Mouse (Mus musculus) bone marrow, adult 2 months (tissue): ENCODE results near the gene Foxr1. TPM values are rescaled to one million over a fixed set of nuclear protein-coding genes. Genes with fewer than 3 reads are reported as not detected.
A peak's percentile ranks its signal among the peaks of the same experiment; 100 is the strongest.

ENCODE experiments used
- H3K27ac ChIP-seq: fragments of 200-500 bp; 2 replicates; pipeline ENCODE4 v1.5.1; 2012; ENCODE audit warnings: low read depth, mild to moderate bottlenecking, control low read depth, inconsistent platforms, low read length; ENCODE audit not compliant: control insufficient read depth, poor library complexity, insufficient read depth
- H3K4me1 ChIP-seq: fragments of 200-500 bp; 2 replicates; pipeline ENCODE4 v1.6.1; 2011; ENCODE audit warnings: low read length; ENCODE audit not compliant: control insufficient read depth, insufficient read depth
- H3K4me3 ChIP-seq: fragments of 200-500 bp; replicated peaks from 2 replicates; pipeline ENCODE3; 2011; ENCODE audit warnings: mild to moderate bottlenecking, low read depth, low read length, control low read depth; ENCODE audit not compliant: control insufficient read depth
- CTCF ChIP-seq: fragments of 200-500 bp; IDR thresholded peaks from 2 replicates; pipeline ENCODE4 v1.5.1; 2011; ENCODE audit warnings: low read length, control low read depth; ENCODE audit not compliant: control insufficient read depth, insufficient read depth
- POLR2A ChIP-seq: fragments of 200-500 bp; IDR thresholded peaks from 2 replicates; pipeline ENCODE4 v1.6.1; 2011; ENCODE audit warnings: low read depth, mild to moderate bottlenecking, control low read depth, low read length, borderline replicate concordance; ENCODE audit not compliant: control insufficient read depth
- WGBS: fragments of 180-500 bp; shearing (Covaris S2); methylation state at CpG from one replicate; pipeline ENCODE4 v1.1.7; 2018; 5-methylcytosine and 5-hydroxymethylcytosine counted together
- polyA plus RNA-seq: library from polyadenylated mRNA; stranded (reverse); fragments of >200 nt; gene quantifications from 2 replicates; pipeline ENCODE4 v1.2.4, GENCODE M21; 2011; ENCODE audit warnings: low replicate concordance; ENCODE audit not compliant: missing spikeins, insufficient read depth, insufficient read length

Foxr1 gene
- polyA plus RNA-seq, 1 experiment = not detected

DNA sequence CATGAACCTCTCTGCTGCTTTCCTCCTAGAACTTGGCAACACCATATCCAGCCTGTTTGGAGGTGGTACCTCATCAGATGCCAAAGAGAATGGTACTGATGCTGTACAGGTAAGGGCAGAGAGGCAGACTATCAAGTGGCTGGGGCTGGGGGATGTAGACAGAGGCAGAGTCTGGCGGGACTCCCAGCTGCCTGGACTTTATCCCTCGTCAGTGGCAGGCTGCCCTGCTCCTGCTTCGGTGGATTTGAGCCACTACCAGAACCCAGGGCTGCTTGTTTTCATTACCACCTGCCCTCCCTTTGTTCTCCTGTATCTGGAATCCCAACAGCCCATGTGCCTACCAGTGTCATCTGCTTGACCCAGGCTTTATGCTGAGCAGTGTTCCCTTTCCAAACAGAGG is 53.7 kb downstream of the Foxr1 start:
- no peak overlapping the region for H3K4me3 ChIP-seq
- no peaks in the 10 kb centered on the region for H3K4me1 ChIP-seq
- no peak overlapping the region for H3K27ac ChIP-seq
- WGBS = 73% methylated on average over 3 of the region's 3 CpGs
- TF ChIP-seq CTCF (no peak), POLR2A (no peak)

DNA sequence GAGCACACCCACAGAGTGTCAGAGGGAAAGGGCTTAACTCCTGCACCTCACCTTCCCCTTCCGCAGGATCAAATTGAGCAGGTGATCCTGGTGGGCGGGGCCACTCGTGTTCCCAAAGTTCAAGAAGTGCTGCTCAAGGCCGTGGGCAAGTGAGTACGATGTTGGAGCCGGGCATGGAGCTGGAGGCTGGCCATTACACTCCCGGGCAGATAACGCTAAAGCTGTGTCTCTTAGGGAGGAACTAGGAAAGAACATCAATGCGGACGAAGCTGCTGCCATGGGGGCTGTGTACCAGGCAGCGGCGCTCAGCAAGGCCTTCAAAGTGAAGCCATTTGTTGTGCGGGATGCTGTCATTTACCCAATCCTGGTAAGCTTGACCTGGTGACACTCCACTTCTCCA is 56.3 kb downstream of the Foxr1 start:
- WGBS = 91% methylated on average over 13 of the region's 13 CpGs
- TF ChIP-seq CTCF (peak; percentile 3; the same call in 1 of the 2 replicates), POLR2A (no peak)
- Histone ChIP-seq H3K27ac (no peak overlapping the region), H3K4me3 (no peak overlapping the region), H3K4me1 (peaks cover 1% of the 10 kb centered on the region; the same call in 1 of the 2 replicates)

Other genes starting within 250 kb of the Foxr1 start
- gene Cbl, start 207.1 kb downstream of the Foxr1 start, polyA plus RNA-seq = 24.3 and 50.5 TPM in 2 replicates
- gene Ccdc153, start 200.5 kb downstream of the Foxr1 start, polyA plus RNA-seq = 1.4 TPM in 1 of 2 replicates, not detected in the other
- gene Pdzd3, start 189.7 kb downstream of the Foxr1 start, polyA plus RNA-seq = 2.7 and 7.3 TPM in 2 replicates
- 11.6 and 25.0 TPM in 2 replicates for gene Nlrx1, start 172.5 kb downstream of the Foxr1 start, polyA plus RNA-seq
- 45.0 and 74.1 TPM in 2 replicates for gene Abcg4, start 152.5 kb downstream of the Foxr1 start, polyA plus RNA-seq
- gene Hinfp, start 135.5 kb downstream of the Foxr1 start, polyA plus RNA-seq = 9.1 and 21.6 TPM in 2 replicates
- gene C2cd2l, start 120.9 kb downstream of the Foxr1 start, polyA plus RNA-seq = 14.6 and 17.5 TPM in 2 replicates
- gene Dpagt1, start 115.1 kb downstream of the Foxr1 start, polyA plus RNA-seq = 11.2 and 30.7 TPM in 2 replicates
- 184 and 201 TPM in 2 replicates for gene H2afx, start 106.4 kb downstream of the Foxr1 start, polyA plus RNA-seq
- gene Hmbs, start 96.9 kb downstream of the Foxr1 start, polyA plus RNA-seq = 824 and 950 TPM in 2 replicates
- 17.2 and 29.6 TPM in 2 replicates for gene Vps11, start 79.5 kb downstream of the Foxr1 start, polyA plus RNA-seq
- gene Hyou1, start 61.6 kb downstream of the Foxr1 start, polyA plus RNA-seq = 13.5 and 34.2 TPM in 2 replicates
- gene Slc37a4, start 44.3 kb downstream of the Foxr1 start, polyA plus RNA-seq = 9.8 and 16.9 TPM in 2 replicates
- 1,039 and 1,790 TPM in 2 replicates for gene Rps25, start 34.0 kb downstream of the Foxr1 start, polyA plus RNA-seq
- 36.9 and 50.1 TPM in 2 replicates for gene Trappc4, start 33.5 kb downstream of the Foxr1 start, polyA plus RNA-seq
- gene Ccdc84, start 22.6 kb downstream of the Foxr1 start, polyA plus RNA-seq = 22.1 and 68.9 TPM in 2 replicates
- gene Upk2, start 13.8 kb upstream of the Foxr1 start, polyA plus RNA-seq = not detected in 2 replicates
- 9.0 and 15.6 TPM in 2 replicates for gene Bcl9l, start 41.7 kb upstream of the Foxr1 start, polyA plus RNA-seq
- gene Cxcr5, start 120.7 kb upstream of the Foxr1 start, polyA plus RNA-seq = 0.61 and 13.4 TPM in 2 replicates
- 38.4 and 48.4 TPM in 2 replicates for gene Ddx6, start 163.8 kb upstream of the Foxr1 start, polyA plus RNA-seq
- gene Treh, start 232.1 kb upstream of the Foxr1 start, polyA plus RNA-seq = not detected in 2 replicates